17 mouse cellular contexts compared by ENCODE assay signal in genomic region chr13:24316563-24316962, GRCm38 (mm10). TPM values are rescaled to one million over a fixed set of nuclear protein-coding genes. Genes with fewer than 3 reads are reported as not detected.
DNase-seq lines count a peak whose midpoint lies in the region; ATAC-seq and TF ChIP-seq lines count a peak whose summit lies in the region.
"Had no signal": no experiment of that assay in that cellular context is flagged by ENCODE, and none has a peak within 500 bp of the region (broad histone marks: within the 10 kb centered on the region; RNA-seq: fewer than 3 reads in every experiment).

No protein-coding gene starts in this region.

- no peak for TF ChIP-seq EP300 in liver, postnatal 0 days (IDR thresholded peaks at IDR 0.05; ENCODE audit: low read depth)

- no peaks in the 10 kb centered on the region for H3K36me3 ChIP-seq in liver, postnatal 0 days (replicated peaks; ENCODE audit: insufficient read depth, low read length)
- no peaks in the 10 kb centered on the region for H3K36me3 ChIP-seq in liver, embryonic 12.5 days
- H3K36me3 ChIP-seq: embryonic facial prominence, embryonic 15.5 days; kidney, embryonic 15.5 days; liver, embryonic 13.5 days; midbrain, embryonic 12.5 days; neural tube, embryonic 12.5 days had no signal

- no peak overlapping the region for H3K27ac ChIP-seq in liver, postnatal 0 days (ENCODE audit: low read depth)
- no peak overlapping the region for H3K27ac ChIP-seq in liver, embryonic 12.5 days
- H3K27ac ChIP-seq: embryonic facial prominence, embryonic 15.5 days; kidney, embryonic 15.5 days; liver, embryonic 13.5 days; midbrain, embryonic 12.5 days; neural tube, embryonic 12.5 days had no signal

- H3K4me1 ChIP-seq in liver, postnatal 0 days (ENCODE audit: insufficient read depth) = no peaks in the 10 kb centered on the region
- peaks cover 7% of the 10 kb centered on the region for H3K4me1 ChIP-seq in liver, embryonic 12.5 days
- H3K4me1 ChIP-seq: embryonic facial prominence, embryonic 15.5 days; kidney, embryonic 15.5 days; neural tube, embryonic 12.5 days had no signal

- H3K27me3 ChIP-seq in liver, postnatal 0 days (ENCODE audit: insufficient read depth, low read length) = no peaks in the 10 kb centered on the region
- no peaks in the 10 kb centered on the region; the same call in 1 of the 2 replicates for H3K27me3 ChIP-seq in liver, embryonic 12.5 days (replicated peaks)
- H3K27me3 ChIP-seq: embryonic facial prominence, embryonic 15.5 days; kidney, embryonic 15.5 days; liver, embryonic 13.5 days; midbrain, embryonic 12.5 days; neural tube, embryonic 12.5 days had no signal

- WGBS in liver, postnatal 0 days (ENCODE audit: insufficient replicate concordance) = 44% methylated on average over 3 of the region's 3 CpGs
- WGBS in liver, embryonic 12.5 days (ENCODE audit: insufficient replicate concordance) = 58% methylated on average over 3 of the region's 3 CpGs

- no peak overlapping the region for H3K9ac ChIP-seq in liver, postnatal 0 days (replicated peaks)
- no peak overlapping the region for H3K9ac ChIP-seq in liver, embryonic 12.5 days
- H3K9ac ChIP-seq: embryonic facial prominence, embryonic 15.5 days; kidney, embryonic 15.5 days; liver, embryonic 13.5 days; midbrain, embryonic 12.5 days; neural tube, embryonic 12.5 days had no signal

- H3K4me2 ChIP-seq in liver, postnatal 0 days (ENCODE audit: low read depth, low read length) = no peak overlapping the region
- H3K4me2 ChIP-seq in liver, embryonic 12.5 days = no peak overlapping the region
- H3K4me2 ChIP-seq: embryonic facial prominence, embryonic 15.5 days; kidney, embryonic 15.5 days; liver, embryonic 13.5 days; midbrain, embryonic 12.5 days; neural tube, embryonic 12.5 days had no signal

- no peak for DNase-seq in frontal cortex, postnatal 10 days (ENCODE audit: low spot score in 2 of 2)
- no peak for DNase-seq in liver, postnatal 0 days
- DNase-seq in A20 (ENCODE audit: low read depth, low spot score) = peak; percentile 22
- DNase-seq in brain, adult 2 months (ENCODE audit: low read depth, low spot score) = peak; percentile 48
- no peak for DNase-seq in thymus, adult 18-20 months
- DNase-seq in adrenal gland, postnatal 25 days = no peak
- DNase-seq: adrenal gland, postnatal 10 days; heart, postnatal 14 days; liver, embryonic 13.5 days; lung, postnatal 36 days; thymus, adult 2 months had no signal

- peak; percentile 87 for ATAC-seq in frontal cortex, adult (ENCODE audit: low TSS enrichment)
- ATAC-seq in liver, postnatal 0 days = no peak
- ATAC-seq in liver, embryonic 12.5 days = no peak

- no peaks in the 10 kb centered on the region for H3K9me3 ChIP-seq in liver, postnatal 0 days (ENCODE audit: low read length)
- no peaks in the 10 kb centered on the region for H3K9me3 ChIP-seq in liver, embryonic 12.5 days (replicated peaks)
- H3K9me3 ChIP-seq: embryonic facial prominence, embryonic 15.5 days; kidney, embryonic 15.5 days; liver, embryonic 13.5 days; midbrain, embryonic 12.5 days; neural tube, embryonic 12.5 days had no signal

- TF ChIP-seq CTCF in liver, postnatal 0 days (IDR thresholded peaks at IDR 0.05; ENCODE audit: low read depth) = peak; percentile 38

- H3K4me3 ChIP-seq in liver, postnatal 0 days (ENCODE audit: low read depth, low read length) = no peak overlapping the region
- no peak overlapping the region for H3K4me3 ChIP-seq in liver, embryonic 12.5 days
- H3K4me3 ChIP-seq: embryonic facial prominence, embryonic 15.5 days; kidney, embryonic 15.5 days; liver, embryonic 13.5 days; midbrain, embryonic 12.5 days; neural tube, embryonic 12.5 days had no signal

RNA-seq across cellular contexts. Expression of gene Cmah, which starts 10.6 kb away (rescaled TPM):
- 2.8 and 3.7 TPM in 2 replicates for polyA plus RNA-seq in liver, postnatal 0 days (2015; fragmentation: Nextera tagmentation; extraction: Ambion mirVana)
- polyA plus RNA-seq in liver, embryonic 12.5 days (2016; fragmentation: Nextera tagmentation; extraction: Ambion mirVana) = 1.9 and 2.2 TPM in 2 replicates
- total RNA-seq in adrenal gland, postnatal 25 days (2021) = 2.7 TPM in 2 replicates

RNA-seq across cellular contexts. Expression of gene Carmil1, which starts 36.0 kb away (rescaled TPM):
- polyA plus RNA-seq in liver, postnatal 0 days (2015; fragmentation: Nextera tagmentation; extraction: Ambion mirVana) = 5.9 and 6.5 TPM in 2 replicates
- polyA plus RNA-seq in liver, embryonic 12.5 days (2016; fragmentation: Nextera tagmentation; extraction: Ambion mirVana) = 9.9 and 10.7 TPM in 2 replicates
- total RNA-seq in adrenal gland, postnatal 25 days (2021) = 83.9 and 84.5 TPM in 2 replicates

Comparison
In these comparisons a context has a peak if more than half of its experiments do, and no peak if none do; other contexts are left out.
1. DNase-seq: peak in A20 (single experiment) and brain, adult 2 months (single experiment); none in frontal cortex, postnatal 10 days (0 of 2), liver, postnatal 0 days (single experiment), thymus, adult 18-20 months (0 of 2) and adrenal gland, postnatal 25 days (single experiment).